Mouse (Mus musculus): ENCODE measurements around the gene Mtmr11.

- TF ChIP-seq ZC3H11A (IDR thresholded peaks at IDR 0.05; ENCODE audit: borderline replicate concordance, low read depth, low read length) (no peak), CHD2 (IDR thresholded peaks at IDR 0.05; ENCODE audit: low read depth, low read length) (no peak)
These were observed 43.1 kb upstream of the Mtmr11 start for GRCm38 (mm10) chr3:96118702-96119101.
